Mouse (Mus musculus): Measurements from ENCODE around the gene Setd1b.

DNA sequence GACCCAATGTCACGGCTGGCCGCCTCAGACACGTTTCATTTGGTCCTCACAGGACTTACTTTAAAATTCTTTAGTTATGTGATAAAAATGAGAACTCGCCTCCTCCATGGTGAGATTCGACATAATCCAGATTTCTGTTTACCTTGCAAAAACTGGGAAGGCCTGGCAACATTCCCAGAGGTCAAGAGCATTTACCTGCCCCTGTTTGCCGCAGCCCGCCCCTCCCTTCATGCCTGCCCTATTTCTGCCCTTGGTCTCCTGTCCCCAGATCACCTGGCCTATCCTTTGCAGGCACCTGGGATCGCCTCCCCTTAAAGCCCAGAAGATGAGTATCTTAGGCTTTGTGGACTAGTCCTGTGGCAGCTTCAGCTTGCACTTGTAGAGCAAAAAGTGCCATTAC lies 24.2 kb upstream of the Setd1b start:
- TF ChIP-seq CTCF (IDR thresholded peaks at IDR 0.05; ENCODE audit: low read depth), result no peak
- TF ChIP-seq EP300 (IDR thresholded peaks at IDR 0.05; ENCODE audit: low read depth), result no peak

All from liver, embryonic 14.5 days (tissue).